Mouse (Mus musculus) lung, adult 18-20 months (tissue): ENCODE data around the gene St3gal4.
"Not testable (repeated sequence)": the region's sequence is repeated elsewhere in the genome, so short reads cannot be mapped to it uniquely, and the experiment has no call there.

Source experiments
- DNase-seq, 2 experiments: peaks; one replicate each; pipeline ENCODE4 v3.0.0; 2022; ENCODE audit warnings: mixed read lengths in 2 of 2

The St3gal4 gene

DNA sequence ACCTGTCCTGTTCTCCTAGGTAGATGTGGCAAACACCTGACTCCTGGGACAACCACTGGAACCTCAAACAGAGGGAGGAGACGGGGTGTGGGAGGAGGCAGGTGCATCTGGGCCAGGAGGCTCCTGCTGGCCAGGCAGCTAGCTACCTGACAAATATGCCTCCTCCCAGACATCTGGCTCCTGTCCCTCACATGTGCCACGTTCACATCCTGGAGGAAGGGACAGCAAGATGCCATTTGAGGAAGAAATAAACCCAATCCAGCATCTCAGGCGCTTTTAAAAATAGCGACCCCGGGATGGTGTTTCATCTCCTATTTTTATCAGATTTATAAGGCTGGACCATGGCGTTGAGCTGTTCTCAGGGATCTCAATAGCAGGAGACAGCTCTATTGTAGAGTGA, at the start of gene St3gal4:
Gene St3gal4, minus strand, starts transcription at position 101 of the 400 bp plus-strand sequence.
- DNase-seq = no peak

DNA sequence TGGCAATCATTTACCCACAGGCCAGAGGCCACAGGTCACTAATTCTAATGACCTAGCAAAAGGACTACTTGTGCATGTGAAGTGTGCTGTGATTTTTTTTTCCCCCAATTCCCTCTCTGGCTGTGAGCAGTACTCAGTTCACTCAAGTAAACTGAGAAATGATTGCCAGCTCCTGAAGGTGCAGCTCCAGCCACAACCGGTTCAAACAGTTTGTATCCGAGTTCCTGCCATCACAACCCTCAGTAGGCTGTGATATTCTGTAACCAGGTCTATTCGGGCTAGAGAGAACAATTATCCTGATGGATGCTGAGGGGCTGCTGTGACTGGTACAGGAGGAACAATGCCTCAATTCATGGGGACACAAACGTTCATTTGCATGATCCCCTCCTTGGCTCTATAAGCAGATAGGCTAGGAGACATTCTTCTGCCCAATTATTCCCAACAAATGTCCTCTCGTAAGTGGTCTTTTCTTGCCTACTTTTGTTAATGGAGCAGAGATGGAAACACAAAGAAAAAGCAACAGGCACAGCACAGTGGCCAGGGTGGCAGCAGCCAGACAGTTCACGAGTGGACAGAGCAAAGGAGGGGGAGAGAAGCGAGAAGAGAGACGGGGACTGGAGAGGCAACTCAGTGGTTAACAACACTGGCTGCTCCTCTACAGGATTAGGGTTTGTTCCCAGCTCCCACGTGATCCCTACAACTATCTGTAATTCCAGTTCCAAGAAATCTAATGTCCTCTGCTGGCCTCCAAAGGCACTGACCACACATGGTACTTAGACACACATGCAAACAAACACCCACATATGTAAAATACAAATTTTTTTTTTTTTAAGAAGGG, 47.9 kb upstream of the St3gal4 start:
- DNase-seq = no peak

DNA sequence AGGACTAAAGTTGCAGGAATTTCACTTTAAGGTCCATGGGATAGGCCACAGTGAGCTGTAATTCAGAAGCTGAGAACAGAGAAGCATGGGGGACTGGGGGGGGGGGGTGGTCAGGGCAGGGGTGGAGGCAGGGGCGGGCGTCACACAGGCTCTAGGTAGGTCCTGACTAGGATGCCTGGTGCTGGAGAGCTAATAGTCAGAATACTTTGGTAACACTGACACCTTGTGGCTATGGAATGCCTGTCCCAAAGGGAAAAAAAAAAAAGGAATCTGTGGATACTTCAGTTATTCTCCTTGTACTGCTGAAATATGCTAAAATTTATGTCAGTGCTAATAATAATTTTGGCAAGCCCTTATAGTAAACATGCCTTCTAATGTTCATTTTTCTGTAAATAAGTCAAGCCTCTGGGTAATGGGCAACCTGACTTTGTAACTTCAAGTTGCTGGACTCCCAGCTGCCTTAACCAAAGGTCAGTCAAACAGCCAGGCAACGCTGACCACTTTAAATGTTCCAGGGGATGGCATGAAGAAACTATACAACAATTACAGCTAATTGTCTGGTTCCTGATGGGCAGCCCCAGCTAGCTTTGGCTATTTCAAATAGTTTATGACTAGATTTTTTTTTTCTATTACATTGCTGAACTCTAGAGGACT, 47.2 kb upstream of the St3gal4 start:
- DNase-seq = peak in 1 of 2 experiments; percentile 42

DNA sequence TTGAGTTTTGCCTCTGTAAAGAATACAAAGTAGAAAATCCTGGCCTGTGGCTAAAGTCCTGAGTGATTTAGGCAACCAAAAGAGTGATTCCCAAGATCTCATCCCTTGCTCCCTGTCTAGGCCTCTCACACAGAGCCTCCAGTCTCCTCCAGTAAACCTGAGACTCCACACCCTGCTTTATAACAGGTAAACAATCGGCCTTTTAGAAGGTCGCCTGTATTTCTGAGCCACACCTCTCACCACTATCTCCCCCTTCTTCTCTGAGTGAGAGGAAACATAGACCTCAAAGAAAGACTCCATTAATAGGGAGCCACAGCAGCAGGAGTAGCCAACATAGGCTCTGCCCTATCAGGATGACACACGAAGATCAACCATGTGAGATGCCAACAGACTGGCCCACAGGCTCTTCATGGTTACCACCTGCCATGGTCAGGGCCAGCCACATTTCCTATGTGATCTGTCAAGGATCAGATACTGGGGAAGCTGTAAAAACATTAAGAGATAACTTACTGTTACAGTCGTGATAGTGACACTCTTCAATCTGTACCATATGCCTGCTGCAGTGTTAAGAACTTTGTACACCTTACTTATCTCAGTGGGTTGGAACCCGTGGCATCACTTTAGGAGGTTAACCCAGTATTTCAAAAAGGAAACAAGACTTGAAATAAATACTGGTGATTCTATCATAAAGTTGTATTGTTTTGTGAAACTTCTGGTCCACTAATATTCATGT, 45.2 kb upstream of the St3gal4 start:
- DNase-seq = no peak

DNA sequence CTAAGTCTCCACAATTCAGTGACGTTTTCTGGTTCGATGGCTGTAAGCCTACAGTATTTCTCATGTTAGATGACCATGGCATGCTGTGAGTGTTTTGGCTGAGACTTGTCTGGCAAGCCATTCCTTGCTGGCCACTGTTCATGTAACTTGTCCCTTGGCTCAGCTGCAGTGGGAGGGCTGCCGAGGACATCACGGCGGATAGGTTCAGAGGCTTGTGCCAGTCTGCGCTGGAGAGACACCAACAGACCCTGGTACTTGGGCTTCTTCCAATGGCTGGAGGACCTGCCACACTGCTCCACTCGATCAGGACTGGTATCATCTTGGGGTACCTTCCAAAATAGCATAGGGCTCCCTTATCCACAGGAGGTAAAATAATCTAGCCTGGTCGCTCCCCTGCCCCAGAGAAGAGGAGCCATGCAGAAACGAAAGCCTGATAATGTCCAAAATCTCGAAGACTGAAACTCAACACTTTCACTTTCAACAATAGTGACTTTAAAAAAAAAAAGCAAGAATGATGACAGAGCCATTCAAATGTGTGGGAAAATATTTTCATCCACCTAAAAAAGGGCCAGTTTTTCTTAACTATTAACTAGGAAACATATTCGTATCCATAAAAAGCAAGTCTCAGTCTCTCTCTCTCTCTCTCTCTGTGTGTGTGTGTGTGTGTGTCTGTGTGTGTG, 44.1 kb upstream of the St3gal4 start:
- peak; percentile 32 to 43 for DNase-seq

DNA sequence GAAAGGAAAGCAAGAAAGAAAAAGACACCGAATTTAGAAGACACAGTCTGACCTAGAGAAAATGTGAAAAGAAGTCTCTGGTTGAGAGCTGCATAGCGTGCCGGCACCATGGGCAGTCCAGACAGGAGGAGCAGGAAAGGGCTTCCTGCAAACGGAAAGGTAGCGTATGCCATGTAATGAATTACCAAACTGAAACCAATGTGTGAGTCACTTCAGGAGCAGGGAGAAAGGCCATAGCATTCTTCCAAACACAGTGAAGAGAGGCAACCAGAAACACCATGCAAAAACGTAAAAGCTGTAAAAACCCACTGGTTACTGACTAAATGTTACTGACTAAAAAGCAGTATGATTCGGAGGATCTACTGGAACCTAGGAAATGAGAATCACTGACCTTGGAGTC, 42.7 kb upstream of the St3gal4 start:
- DNase-seq = no peak

DNA sequence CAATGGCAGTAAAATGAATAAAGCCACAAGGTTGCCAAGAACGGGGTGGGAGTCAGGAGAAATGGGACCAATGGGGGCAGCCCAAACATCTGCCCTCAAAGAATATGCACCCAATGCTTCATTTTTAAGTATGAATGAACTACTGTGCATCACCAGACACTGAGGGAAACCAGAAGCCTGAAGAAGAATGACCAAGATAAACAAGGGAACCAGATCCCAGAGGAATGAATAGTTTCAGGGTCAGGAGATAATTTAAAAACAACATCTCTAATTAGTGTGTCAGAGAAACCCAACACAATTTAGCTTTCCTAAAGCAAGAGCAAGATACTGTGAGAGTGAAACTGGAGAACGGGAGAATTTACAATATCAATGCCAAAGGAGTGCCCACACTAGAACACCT, 41.6 kb upstream of the St3gal4 start:
- DNase-seq = no peak

DNA sequence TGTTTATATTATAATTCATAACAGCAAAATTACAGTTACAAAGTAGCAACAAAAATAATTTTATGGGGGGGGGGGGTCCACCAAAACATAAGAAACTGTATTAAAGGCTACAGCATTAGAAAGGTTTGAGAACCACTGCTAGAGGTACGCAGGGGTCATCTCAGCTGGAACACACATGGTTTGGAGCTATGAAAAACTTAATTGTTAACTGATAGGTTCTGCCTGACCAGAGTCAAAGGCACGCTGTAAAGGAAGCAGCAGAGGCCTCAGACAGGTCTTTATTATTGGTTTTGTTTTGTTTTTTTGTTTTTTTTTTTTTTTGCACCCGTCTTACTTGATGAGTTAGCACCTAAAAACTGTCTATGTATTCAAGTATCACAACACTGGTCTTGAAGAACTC, 39.4 kb upstream of the St3gal4 start:
- DNase-seq = no peak

DNA sequence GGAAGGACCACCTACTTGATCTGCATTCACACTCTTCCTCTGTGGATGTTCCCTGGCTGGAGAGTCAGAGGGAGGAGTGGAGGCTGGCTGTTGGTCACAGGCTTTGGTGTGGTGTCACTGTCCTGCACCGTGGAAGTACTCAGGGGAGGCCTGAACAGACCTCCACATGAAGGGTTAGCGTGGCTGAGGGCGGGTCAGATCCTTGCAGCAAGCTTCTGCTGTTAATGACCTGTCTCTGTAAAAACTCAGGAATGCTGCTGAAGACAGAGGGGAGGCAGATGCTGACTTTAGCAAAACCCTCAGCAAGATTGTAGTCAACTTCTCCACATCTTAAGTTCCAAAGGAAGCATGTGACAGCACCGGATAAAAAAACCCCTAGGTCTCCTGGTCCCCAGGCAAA, 37.8 kb upstream of the St3gal4 start:
- no peak for DNase-seq

DNA sequence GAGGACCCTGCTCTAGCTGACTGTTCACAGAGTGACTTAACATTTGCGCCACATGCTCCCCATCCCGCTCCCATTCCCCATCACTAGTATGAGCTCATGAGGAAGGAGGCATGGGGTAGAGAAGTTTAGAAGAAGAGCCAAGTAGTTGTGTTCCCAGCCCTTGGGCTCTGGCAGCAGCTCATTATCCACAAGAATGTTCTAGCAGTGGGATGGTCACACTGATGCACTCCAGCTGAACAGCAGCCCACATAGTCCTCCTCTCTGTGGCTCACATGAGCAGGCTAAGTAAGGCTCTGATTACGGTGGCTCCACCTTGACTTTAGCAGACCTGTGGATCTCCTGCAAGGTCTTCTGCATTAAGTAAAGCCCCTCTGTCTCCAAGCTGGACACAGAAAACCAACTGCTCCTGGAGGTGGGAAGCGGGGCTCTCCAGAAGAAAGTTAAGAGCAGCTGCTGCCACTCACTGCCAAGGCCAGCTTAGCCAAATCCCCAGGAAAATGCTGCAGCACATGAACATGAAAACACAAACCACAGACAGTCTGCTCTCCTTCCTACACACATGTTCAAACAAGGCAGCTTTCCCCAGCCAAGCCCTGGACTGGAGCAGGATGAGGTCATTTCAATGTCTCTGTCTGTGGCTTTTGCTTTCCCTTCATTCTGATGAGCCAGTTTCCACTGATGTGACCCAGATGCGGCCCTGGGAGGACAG, 37.1 kb upstream of the St3gal4 start:
- no peak for DNase-seq

DNA sequence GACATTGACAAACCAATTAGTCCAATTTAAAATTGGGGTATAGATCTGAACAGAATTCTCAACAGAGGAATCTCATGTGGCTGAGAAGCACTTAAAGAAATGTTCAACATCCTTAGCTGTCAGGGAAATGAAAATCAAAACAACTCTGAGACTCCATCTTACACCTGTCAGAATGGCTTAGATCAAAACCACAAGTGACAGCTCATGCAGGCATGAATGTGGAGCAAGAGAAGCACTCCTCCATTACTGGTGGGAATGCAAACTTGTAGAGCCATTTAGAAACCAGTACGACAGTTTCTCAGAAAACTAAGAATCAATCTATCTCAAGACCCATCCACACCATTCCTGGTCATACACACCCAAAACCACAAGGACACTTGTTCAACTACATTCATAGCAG, 33.9 kb upstream of the St3gal4 start:
- no peak for DNase-seq

DNA sequence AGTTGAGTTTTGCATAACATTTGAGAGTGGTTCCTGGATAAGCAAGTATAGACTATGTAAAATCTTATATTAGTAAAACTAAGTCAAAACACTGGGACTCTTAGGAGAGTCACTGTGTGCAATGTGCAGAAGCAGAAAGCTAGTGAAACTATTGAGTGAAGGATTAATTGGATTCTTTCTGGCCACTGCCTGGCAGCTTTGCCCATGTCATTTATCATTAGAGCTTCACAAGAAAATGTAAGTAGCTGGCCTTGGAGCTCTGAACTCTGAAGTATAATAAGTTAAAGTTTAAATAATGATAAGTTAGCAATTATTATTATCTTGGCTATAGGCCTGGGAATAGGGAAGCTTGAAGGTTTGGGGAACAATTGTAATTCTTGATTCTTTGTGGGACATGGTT, 29.8 kb upstream of the St3gal4 start:
- DNase-seq = not testable (repeated sequence)

DNA sequence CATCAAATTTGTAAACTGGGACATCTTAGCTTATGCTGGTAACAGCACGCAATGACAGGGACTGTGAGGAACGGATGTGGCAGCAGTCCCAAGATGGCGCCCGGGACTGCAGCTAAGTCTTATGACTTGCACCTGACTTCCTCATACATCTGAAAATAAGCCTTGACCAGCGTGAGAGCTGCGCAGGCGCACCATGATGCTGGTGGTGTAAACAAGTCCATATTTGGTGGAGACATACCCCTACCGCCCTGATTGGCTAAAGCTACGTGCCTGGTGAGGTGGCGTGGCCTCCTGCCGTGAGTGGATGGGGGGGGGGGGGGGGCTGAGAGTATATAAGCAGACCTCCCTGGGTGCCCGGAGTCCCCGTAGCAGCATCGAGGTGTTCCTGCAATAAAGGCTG, 28.2 kb upstream of the St3gal4 start:
- DNase-seq = not testable (repeated sequence)

DNA sequence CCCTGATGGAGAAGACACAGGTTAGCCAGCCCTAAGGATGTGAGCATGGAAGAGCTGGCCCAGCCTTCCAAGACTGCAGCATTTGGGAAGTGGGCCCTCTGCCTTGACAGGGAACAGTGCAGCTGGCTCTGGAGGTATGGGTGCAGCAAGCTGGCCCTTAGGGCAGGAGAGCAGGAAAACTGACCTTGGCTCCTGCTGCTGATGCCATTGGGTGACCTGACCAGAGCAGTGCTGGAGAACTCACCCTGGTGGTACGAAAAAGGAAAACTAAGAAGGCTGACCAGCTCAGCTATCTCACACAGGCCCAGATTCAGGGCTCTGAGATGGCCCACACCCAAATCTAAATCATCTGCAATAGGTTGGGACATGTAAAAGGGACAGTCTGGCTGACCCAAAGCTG, 26.8 kb upstream of the St3gal4 start:
- no peak for DNase-seq

DNA sequence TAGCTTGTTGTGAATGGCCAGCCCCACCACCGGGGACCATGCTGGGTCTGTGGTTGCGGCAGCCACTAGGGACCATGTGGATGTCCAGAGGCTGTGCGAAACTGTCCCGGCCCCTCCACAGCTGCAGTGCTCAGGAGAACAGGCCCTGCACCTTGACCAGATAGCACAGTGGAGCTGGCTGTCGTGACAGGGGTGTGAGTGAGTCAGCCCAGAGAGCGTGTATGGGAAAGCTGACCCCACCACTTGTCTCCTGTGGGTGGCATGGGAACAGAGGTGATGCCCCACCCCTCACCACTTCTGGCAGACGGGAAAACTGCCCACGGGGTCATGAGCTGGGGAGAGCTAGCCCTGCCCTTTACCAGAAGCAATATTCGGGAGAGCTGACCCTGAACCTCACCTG, 26.1 kb upstream of the St3gal4 start:
- DNase-seq = no peak

DNA sequence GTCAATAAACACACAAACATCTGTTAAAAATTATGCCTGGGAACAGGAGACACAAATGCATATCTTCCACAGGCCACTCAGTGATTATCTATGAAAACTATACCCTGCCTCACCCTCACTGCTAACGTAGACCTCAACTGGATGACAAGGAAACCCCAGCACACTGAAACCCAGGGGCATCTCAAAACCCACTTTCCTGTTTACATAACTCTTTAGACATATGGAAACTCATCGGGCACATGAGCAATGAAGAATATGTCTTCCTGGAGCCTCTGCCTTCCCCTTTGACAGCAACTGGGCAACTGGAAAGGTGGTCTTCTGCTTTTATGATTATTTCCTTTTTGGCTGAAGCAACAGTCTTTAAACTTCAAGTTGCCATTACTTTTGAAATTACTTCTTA, 23.2 kb upstream of the St3gal4 start:
- no peak for DNase-seq

DNA sequence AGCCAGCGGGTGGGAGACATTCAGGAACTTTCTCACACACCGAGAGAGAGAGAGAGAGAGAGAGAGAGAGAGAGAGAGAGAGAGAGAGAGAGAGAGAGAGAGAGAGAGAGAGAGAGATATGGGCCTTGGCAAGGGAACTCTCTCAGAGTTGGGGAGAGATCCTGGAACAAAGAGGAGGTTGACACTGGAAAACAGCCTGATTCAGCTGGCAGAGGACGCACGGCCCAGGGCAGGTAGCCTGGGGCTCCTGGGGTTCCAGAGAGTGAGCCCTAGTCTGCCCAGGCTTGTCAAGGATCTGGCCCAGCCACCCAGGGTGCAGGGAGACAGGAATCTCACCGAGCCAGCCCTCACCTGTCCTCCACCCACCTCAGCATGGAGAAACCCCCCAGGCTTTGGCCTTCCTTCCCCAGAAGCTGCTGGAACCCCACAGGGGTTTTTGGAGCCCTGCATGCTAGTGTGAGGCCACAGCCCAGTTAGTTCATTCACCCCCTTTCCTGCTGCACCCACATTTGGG, 20.2 kb upstream of the St3gal4 start:
- DNase-seq = no peak

DNA sequence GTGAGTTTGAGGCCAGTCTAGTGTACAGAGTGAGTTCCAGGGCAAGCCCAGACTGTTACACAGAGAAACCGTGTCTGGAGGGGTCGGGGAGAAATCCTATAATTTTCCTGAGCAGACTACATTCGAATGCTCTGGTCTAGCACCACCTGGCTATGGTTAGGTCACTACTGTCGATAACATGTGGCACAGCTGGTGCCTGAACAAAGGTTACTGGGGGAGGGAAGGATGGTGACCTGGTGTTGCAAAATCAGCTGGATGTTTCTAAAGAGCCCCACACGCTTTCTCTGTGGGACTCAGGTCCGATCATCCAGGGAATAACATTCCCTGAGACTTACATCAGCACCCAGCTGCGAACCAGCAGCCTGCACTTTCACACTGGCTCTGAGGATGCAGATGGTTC, 19.0 kb upstream of the St3gal4 start:
- DNase-seq = no peak

DNA sequence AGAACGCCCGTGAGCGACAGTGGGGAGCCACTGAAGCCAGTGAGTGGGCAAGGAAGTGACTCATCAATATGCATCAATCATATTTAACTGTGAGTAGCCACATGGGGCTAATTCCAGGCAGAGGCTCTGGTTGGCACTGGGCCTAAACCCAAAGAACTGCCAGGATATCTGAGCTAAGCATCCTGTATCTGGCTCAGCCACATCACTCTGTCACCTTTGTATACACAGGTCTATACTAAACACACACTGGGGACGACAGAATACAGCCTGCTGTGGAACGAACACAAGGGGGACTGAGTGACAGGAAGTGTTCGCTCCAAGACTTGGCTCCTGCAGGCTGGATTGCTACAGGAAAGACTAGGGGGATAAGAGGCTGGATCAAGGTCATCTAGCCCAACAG, 16.5 kb upstream of the St3gal4 start:
- no peak for DNase-seq

DNA sequence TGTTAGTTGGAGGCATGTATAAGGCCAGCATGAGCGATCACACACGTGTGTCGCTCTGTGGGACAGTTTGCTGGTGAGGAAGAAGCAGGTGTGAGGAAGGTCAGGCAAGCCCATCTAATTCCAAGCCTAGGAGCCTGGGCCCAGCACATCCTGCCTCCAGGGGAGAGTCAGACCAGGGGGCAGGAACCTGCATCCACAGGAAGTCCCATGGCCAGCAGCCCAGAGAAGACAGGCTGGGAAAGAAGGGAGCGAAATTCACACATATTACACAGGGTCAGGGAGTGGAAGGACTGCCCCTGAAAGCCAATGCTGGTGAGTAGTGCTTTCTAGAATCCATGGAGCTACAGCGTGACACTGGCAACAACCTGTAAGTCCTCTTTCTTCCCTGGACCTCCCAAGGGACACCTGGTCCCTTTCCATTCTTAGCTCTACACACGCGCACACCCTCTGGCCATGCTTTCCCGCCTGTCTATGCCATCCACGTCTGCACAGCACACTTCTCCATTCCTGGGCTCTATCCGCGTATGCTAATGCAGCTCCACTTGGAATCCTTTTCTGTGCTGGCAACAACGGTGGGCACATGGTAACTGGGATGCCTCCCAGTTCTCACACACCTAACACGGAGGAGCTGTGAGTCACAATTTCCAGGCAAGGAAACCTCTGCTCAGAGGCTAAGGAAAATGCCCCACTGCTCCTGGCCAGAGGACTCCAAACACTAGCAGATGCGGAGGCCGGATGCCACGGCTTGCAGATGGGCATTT, 12.7 kb upstream of the St3gal4 start:
- no peak for DNase-seq

DNA sequence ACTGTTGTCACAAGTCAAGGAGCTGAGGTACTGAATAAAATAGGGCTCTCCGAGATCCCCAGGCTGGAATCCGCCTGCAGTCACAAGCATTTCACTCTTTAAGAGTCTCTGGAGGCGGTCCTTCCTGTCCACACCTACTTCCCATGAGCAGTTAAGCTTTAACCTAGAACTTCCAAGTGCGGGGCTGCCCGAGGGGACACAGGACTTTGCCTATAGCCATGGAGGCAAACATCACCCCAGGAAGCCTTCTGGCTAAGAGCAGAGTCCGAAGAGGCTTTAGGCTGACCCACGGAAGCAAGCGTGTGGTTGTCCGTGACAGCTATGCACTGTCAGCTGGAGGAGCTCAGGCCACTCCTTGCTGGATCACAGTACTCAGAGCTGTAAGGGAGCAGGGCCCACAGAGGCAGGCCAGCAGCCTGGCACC, 9.9 kb upstream of the St3gal4 start:
- peak in 1 of 2 experiments; percentile 47 for DNase-seq
